Mouse (Mus musculus) bone marrow, adult 2 months (tissue): ENCODE data around the gene 1700025G04Rik. TPM values are rescaled to one million over a fixed set of nuclear protein-coding genes. Genes with fewer than 3 reads are reported as not detected.
"Not testable (repeated sequence)": the region's sequence is repeated elsewhere in the genome, so short reads cannot be mapped to it uniquely, and the experiment has no call there.

Source experiments
- H3K27ac ChIP-seq: fragments of 200-500 bp; 2 replicates; pipeline ENCODE4 v1.5.1; 2012; ENCODE audit warnings: low read depth, mild to moderate bottlenecking, control low read depth, inconsistent platforms, low read length; ENCODE audit not compliant: control insufficient read depth, poor library complexity, insufficient read depth
- H3K4me1 ChIP-seq: fragments of 200-500 bp; 2 replicates; pipeline ENCODE4 v1.6.1; 2011; ENCODE audit warnings: low read length; ENCODE audit not compliant: control insufficient read depth, insufficient read depth
- H3K4me3 ChIP-seq: fragments of 200-500 bp; replicated peaks from 2 replicates; pipeline ENCODE3; 2011; ENCODE audit warnings: mild to moderate bottlenecking, low read depth, low read length, control low read depth; ENCODE audit not compliant: control insufficient read depth
- CTCF ChIP-seq: fragments of 200-500 bp; IDR thresholded peaks from 2 replicates; pipeline ENCODE4 v1.5.1; 2011; ENCODE audit warnings: low read length, control low read depth; ENCODE audit not compliant: control insufficient read depth, insufficient read depth
- POLR2A ChIP-seq: fragments of 200-500 bp; IDR thresholded peaks from 2 replicates; pipeline ENCODE4 v1.6.1; 2011; ENCODE audit warnings: low read depth, mild to moderate bottlenecking, control low read depth, low read length, borderline replicate concordance; ENCODE audit not compliant: control insufficient read depth
- WGBS: fragments of 180-500 bp; shearing (Covaris S2); methylation state at CpG from one replicate; pipeline ENCODE4 v1.1.7; 2018; 5-methylcytosine and 5-hydroxymethylcytosine counted together
- polyA plus RNA-seq: library from polyadenylated mRNA; stranded (reverse); fragments of >200 nt; gene quantifications from 2 replicates; pipeline ENCODE4 v1.2.4, GENCODE M21; 2011; ENCODE audit warnings: low replicate concordance; ENCODE audit not compliant: missing spikeins, insufficient read depth, insufficient read length

Gene 1700025G04Rik
- polyA plus RNA-seq, 1 experiment, result 0.92 TPM

DNA sequence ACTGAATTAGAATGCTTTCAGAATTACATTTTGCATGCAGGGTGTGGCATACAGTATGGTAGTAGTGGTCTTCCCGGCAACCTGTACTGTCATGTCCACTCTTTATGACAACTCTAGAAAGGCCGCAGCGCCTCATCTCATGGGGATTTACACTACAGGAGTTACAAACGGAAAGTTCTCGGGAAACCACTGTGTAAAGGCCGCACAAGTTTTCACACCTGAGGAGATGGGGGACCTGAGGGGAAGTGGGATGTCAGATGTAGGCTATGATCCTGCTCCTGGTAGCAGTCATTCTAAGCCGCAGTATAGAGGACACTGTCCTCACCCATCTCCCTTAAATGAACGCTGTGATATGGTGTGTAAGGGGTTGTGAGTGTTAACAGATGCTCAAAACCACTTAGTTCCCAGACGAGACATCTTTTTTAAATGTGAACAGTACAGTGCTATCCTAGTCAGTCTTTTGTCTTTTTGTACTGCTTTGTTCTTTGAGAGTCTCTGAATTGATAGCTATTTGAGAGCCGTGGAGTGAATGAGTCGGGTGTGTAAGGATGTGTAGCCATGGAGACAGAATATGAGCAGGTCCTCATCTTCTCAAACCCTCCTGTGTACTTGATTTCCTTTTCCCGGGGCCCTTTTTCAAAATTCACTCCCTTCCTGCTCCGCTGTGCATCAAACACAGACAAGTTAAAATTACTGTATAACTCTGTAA lies 277.8 kb downstream of the 1700025G04Rik start:
- 91% methylated on average over 13 of the region's 13 CpGs for WGBS
- Histone ChIP-seq H3K4me3 (no peak overlapping the region), H3K4me1 (no peaks in the 10 kb centered on the region), H3K27ac (no peak overlapping the region)
- TF ChIP-seq POLR2A (no peak), CTCF (no peak)

DNA sequence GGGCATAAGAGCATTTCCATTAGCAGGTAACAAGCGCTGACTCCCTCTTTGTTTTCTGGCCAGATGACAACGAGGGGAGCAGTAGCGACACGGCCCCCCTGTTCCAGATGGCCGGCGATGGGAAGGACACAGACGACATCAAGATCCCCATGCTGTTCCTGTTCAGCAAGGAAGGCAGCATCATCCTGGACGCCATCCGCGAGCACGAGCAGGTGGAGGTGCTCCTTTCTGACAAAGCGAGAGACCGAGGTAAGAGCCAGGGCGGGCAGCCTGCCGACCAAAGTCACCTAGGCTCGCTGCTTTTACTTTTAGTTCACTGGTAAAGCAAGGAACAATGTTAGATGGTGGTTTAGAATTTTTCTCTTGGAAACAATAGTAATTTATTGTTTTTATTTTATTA lies 278.5 kb downstream of the 1700025G04Rik start:
- Histone ChIP-seq H3K27ac (no peak overlapping the region), H3K4me3 (no peak overlapping the region), H3K4me1 (no peaks in the 10 kb centered on the region)
- WGBS, result 89% methylated on average over 16 of the region's 16 CpGs
- no peak for TF ChIP-seq POLR2A

DNA sequence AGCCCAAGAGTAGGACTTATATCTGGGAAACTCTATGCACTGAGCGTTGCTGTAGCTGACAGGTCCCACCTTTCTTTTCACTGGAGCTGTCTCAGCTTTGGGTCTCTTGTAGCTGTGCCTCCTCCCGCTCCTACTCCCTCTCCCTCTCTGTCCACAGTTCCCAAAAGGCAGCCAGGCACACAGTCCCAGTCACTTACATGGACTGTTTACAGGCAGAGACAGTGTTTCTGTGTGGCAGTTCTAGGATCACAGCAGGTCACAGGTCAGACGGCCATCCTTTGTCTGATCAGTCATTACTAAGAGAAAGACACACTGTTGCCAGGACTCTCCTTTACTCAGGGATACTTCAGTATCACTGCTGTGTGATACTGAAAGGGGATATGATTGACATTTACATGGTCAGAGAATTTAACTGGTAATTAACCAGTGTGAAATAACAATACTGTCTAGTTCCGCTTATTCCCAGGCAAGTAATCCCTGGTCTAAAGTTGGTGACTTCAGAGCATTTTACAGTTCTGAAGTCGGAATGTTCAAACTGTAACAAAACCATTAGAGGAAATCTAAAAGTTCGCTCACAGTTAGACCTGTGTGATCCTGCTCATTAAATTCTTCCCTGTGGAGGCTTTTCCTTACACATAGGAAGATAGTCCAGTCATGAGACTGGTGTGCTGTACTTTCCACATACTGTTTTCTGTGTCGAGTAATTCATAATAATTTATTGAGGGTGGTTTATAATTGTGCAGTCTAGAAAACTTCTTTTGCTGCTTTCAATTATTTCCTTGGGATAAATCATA lies 279.1 kb downstream of the 1700025G04Rik start:
- TF ChIP-seq CTCF (no peak), POLR2A (no peak)
- H3K4me1 ChIP-seq, result no peaks in the 10 kb centered on the region
- H3K4me3 ChIP-seq, result no peak overlapping the region
- no peak overlapping the region for H3K27ac ChIP-seq
- 88% methylated on average over 7 of the region's 7 CpGs for WGBS

DNA sequence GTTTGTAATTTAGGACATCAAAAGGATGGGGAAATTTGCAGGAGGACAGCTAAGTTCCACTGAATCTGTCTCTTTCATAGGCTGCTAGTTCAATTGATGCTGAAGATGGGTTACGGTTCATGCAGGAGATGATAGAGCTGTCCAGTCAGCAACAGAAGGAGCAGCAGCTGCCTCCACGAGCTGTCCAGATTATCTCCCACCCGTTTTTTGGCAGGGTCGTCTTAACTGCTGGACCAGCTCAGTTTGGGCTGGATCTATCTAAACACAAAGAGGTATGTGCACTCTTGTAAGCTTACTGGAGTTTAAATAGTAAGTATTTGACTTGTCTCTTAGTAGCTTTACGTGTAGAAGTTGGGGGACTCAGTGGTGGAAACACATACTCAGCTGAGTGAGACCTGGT lies 282.6 kb downstream of the 1700025G04Rik start:
- WGBS, result 88% methylated on average over 5 of the region's 5 CpGs
- Histone ChIP-seq H3K27ac (no peak overlapping the region), H3K4me1 (no peaks in the 10 kb centered on the region), H3K4me3 (no peak overlapping the region)
- TF ChIP-seq POLR2A, result no peak
- no peak for TF ChIP-seq CTCF

DNA sequence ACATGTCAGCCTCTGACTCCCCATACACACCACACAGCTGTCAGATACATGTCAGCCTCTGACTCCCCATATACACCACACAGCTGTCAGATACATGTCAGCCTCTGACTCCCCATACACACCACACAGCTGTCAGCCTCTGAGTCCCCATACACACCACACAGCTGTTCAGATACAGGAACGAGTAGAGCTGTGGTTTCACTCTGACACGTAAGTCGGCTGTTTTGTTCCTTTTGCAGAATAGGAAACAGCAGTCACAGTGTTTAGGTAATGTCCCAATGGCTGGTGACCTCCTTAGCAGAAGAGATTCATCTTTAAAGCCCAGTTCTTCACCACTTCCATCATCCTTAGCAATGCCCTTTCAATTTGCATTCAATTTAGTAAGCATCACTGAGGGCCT lies 287.1 kb downstream of the 1700025G04Rik start:
- 18% methylated on average over 3 of the region's 3 CpGs for WGBS
- not testable (repeated sequence) for H3K4me3 ChIP-seq, H3K27ac ChIP-seq, H3K4me1 ChIP-seq
